Mouse (Mus musculus) G1E (cell line): Measurements from ENCODE around the gene Osbpl9.

Source experiments
- CTCF ChIP-seq: IDR thresholded peaks from 2 replicates; pipeline ENCODE4 v1.5.1; 2012; ENCODE audit warnings: low read depth, low read length, inconsistent platforms, mixed read lengths
- POLR2AphosphoS5 ChIP-seq: IDR thresholded peaks from 2 replicates; pipeline ENCODE4 v1.6.1; 2012; ENCODE audit warnings: low read depth, low read length, inconsistent platforms; ENCODE audit not compliant: insufficient replicate concordance
- TAL1 ChIP-seq: conservative IDR thresholded peaks from 2 replicates; pipeline ENCODE4 v1.6.1; 2012; ENCODE audit warnings: low read depth, low read length, inconsistent platforms, mixed read lengths

DNA sequence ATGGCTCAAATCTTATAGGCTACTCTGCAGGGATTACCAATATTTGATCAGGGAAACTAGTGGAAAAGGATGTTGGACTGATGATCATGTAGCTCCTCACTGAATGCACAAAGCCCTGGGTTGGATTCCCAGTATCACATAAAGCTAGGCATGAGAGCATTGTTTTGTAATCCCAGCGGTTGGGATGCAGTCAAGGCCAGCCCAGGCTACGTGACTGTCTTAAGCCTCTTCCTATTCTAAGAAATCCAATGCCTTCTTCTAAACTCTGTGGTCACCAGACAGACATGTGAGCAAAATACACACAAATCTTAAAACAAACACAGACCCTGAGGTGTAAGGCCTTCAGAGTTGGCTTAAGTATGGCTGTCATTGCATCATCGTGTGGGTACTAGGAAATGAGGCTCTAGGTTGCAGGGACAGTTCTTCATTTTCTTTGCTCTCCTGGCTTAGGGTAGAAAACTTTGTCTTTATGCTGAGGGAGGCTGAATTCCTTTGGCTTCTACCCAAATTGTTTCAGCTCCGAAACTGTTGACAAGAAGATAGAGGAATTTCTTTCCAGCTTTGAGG lies 142.7 kb downstream of the Osbpl9 start:
- no peak for TF ChIP-seq CTCF
- no peak for TF ChIP-seq POLR2AphosphoS5
- no peak for TF ChIP-seq TAL1
